8 mouse cellular contexts compared by ENCODE assay signal in the genomic region with DNA sequence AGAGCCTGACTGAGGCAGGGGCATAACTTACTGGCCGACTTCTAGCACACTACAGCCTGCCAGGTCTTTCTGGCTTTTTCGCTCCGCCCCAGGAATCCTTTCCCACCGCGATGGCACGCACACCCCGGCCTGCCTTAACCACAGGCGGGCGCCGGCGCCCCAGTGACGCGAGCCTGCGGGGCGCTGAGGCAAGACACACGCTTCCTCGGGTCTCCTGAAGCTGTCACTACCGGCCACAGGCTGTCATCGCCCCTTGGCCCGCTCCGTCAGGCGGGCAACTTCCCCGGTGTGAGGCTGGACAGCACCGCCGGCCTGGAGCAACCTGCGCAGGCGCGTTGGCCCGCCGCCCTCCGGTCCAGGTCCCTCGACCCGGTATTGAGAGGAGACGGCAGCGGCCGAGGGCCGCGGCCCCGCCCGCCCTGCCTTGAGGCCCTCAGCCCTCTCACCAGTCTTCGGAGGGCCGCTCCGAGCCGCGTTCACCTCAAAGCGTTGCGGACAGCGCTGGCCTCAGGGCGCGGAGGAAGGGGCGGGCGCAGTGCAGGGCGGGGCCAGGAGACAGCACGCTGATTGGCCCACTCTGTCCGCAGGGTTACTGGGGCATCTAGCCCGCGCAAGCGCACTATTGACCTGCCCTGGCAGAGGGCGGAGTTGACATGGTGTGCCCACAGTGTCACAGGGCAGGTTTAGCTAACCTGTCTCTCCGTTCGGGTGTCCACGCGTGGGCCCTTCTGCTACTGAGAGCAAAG. TPM values are rescaled to one million over a fixed set of nuclear protein-coding genes. Genes with fewer than 3 reads are reported as not detected.
DNase-seq lines count a peak whose midpoint lies in the region; ATAC-seq and TF ChIP-seq lines count a peak whose summit lies in the region.

No protein-coding gene starts in this region.

- peak; percentile 94 for DNase-seq in 416B (ENCODE audit: low read depth)
- peak; percentile 92 for DNase-seq in adrenal gland, postnatal 4 days (ENCODE audit: low spot score in 2 of 2)
- peak; percentile 97 to 98 for DNase-seq in heart, adult 2 months
- DNase-seq in kidney, adult 8-10 months, result peak; percentile 98
- peak; percentile 97 for DNase-seq in midbrain, embryonic 14.5 days
- DNase-seq in spleen, adult 12 weeks (ENCODE audit: low spot score), result peak; percentile 94

- no peaks in the 10 kb centered on the region for H3K27me3 ChIP-seq in embryonic facial prominence, embryonic 13.5 days
- no peaks in the 10 kb centered on the region for H3K27me3 ChIP-seq in heart, adult 2 months (ENCODE audit: control insufficient read depth, insufficient read depth, low read length)
- no peaks in the 10 kb centered on the region for H3K27me3 ChIP-seq in limb, embryonic 12.5 days
- no peaks in the 10 kb centered on the region for H3K27me3 ChIP-seq in midbrain, embryonic 14.5 days (ENCODE audit: control insufficient read depth, insufficient read depth, low read length)

- H3K27ac ChIP-seq in embryonic facial prominence, embryonic 13.5 days, result peak overlapping the region; percentile 98
- peak overlapping the region; percentile 97 for H3K27ac ChIP-seq in heart, adult 2 months
- H3K27ac ChIP-seq in limb, embryonic 12.5 days, result peak overlapping the region; percentile 96
- peak overlapping the region; percentile 96 for H3K27ac ChIP-seq in midbrain, embryonic 14.5 days (replicated peaks; ENCODE audit: low read depth, low read length)

- H3K4me3 ChIP-seq in embryonic facial prominence, embryonic 13.5 days, result peak overlapping the region; percentile 86
- peak overlapping the region; percentile 77 for H3K4me3 ChIP-seq in heart, adult 2 months
- H3K4me3 ChIP-seq in limb, embryonic 12.5 days (replicated peaks), result peak overlapping the region; percentile 79
- H3K4me3 ChIP-seq in midbrain, embryonic 14.5 days (replicated peaks; ENCODE audit: low read depth, low read length), result peak overlapping the region; percentile 78

- H3K9ac ChIP-seq in embryonic facial prominence, embryonic 13.5 days, result peak overlapping the region; percentile 89
- peak overlapping the region; percentile 86 for H3K9ac ChIP-seq in heart, adult 2 months (ENCODE audit: low read depth, low read length)
- H3K9ac ChIP-seq in limb, embryonic 12.5 days (replicated peaks), result peak overlapping the region; percentile 85
- peak overlapping the region; percentile 86 for H3K9ac ChIP-seq in midbrain, embryonic 14.5 days (replicated peaks; ENCODE audit: low read length)

- peak; percentile 97 for TF ChIP-seq POLR2A in heart, adult 2 months (IDR thresholded peaks at IDR 0.05; ENCODE audit: insufficient read depth, low read depth, low read length)

- peak; percentile 99 for ATAC-seq in embryonic facial prominence, embryonic 13.5 days (ENCODE audit: insufficient number of reproducible peaks, insufficient read depth, low FRiP score, low TSS enrichment, low read depth)
- ATAC-seq in limb, embryonic 12.5 days (ENCODE audit: insufficient number of reproducible peaks, insufficient read depth, low FRiP score, low TSS enrichment, low read depth), result peak; percentile 98
- peak; percentile 99 for ATAC-seq in midbrain, embryonic 14.5 days (ENCODE audit: low FRiP score, low TSS enrichment)

- WGBS in embryonic facial prominence, embryonic 13.5 days, result under 1% methylated on average over 60 of the region's 63 CpGs
- under 1% methylated on average over 63 of the region's 63 CpGs for WGBS in heart, adult 2 months
- WGBS in limb, embryonic 12.5 days, result under 1% methylated on average over 63 of the region's 63 CpGs
- under 1% methylated on average over 63 of the region's 63 CpGs for WGBS in midbrain, embryonic 14.5 days

- no peaks in the 10 kb centered on the region for H3K79me2 ChIP-seq in heart, adult 2 months (replicated peaks; ENCODE audit: control insufficient read depth, insufficient read depth, low read length)

- intact Hi-C loops in heart, adult 2 months (cut with DNase I), result loop anchor here (2.0 to 10.0 kb wide), 2 partner anchors 16 to 518 kb away; a partner anchor contains a TSS

- peak; percentile 86; the same call in 1 of the 2 replicates for TF ChIP-seq EP300 in heart, adult 2 months (IDR thresholded peaks at IDR 0.05; ENCODE audit: insufficient read depth, low read depth, low read length)

- no peaks in the 10 kb centered on the region for H3K9me3 ChIP-seq in embryonic facial prominence, embryonic 13.5 days
- 0 out of 2 replicates have a peak, but pooled peaks cover 6% of the 10 kb centered on the region for H3K9me3 ChIP-seq in limb, embryonic 12.5 days
- H3K9me3 ChIP-seq in midbrain, embryonic 14.5 days (ENCODE audit: control insufficient read depth, low read length), result no peaks in the 10 kb centered on the region

- peaks cover 30% of the 10 kb centered on the region for H3K36me3 ChIP-seq in embryonic facial prominence, embryonic 13.5 days
- H3K36me3 ChIP-seq in heart, adult 2 months (ENCODE audit: control insufficient read depth, insufficient read depth, low read length), result peaks cover 20% of the 10 kb centered on the region
- peaks cover 34% of the 10 kb centered on the region for H3K36me3 ChIP-seq in limb, embryonic 12.5 days
- peaks cover 26% of the 10 kb centered on the region for H3K36me3 ChIP-seq in midbrain, embryonic 14.5 days (ENCODE audit: control insufficient read depth, insufficient read depth, low read length)

- H3K4me1 ChIP-seq in embryonic facial prominence, embryonic 13.5 days, result peaks cover 20% of the 10 kb centered on the region
- H3K4me1 ChIP-seq in heart, adult 2 months (ENCODE audit: control insufficient read depth, insufficient read depth, low read length), result peaks cover 7% of the 10 kb centered on the region
- H3K4me1 ChIP-seq in limb, embryonic 12.5 days (replicated peaks), result peaks cover 19% of the 10 kb centered on the region
- H3K4me1 ChIP-seq in midbrain, embryonic 14.5 days (ENCODE audit: control insufficient read depth, insufficient read depth, low read length), result peaks cover 13% of the 10 kb centered on the region

- no peak for TF ChIP-seq CTCF in heart, adult 2 months (IDR thresholded peaks at IDR 0.05)

- H3K4me2 ChIP-seq in embryonic facial prominence, embryonic 13.5 days, result peak overlapping the region; percentile 88
- peak overlapping the region; percentile 83 for H3K4me2 ChIP-seq in limb, embryonic 12.5 days
- peak overlapping the region; percentile 95 for H3K4me2 ChIP-seq in midbrain, embryonic 14.5 days (ENCODE audit: low read length)

RNA-seq across cellular contexts. Expression of a gene that starts 7.1 kb away (rescaled TPM):
- total RNA-seq in adrenal gland, postnatal 4 days (2021), result 10 to 100 TPM; 45.8 to 49.7 TPM
- polyA plus RNA-seq in embryonic facial prominence, embryonic 13.5 days (2015; fragmentation: Nextera tagmentation; extraction: Ambion mirVana), result 41.2 and 41.9 TPM in 2 replicates
- 10 to 100 TPM; 41.9 to 48.7 TPM for total RNA-seq in heart, adult 2 months (2021)
- polyA plus RNA-seq in heart, adult 2 months (2012; rRNA removed), result 33.8 and 38.4 TPM in 2 replicates
- 32.1 and 32.3 TPM in 2 replicates for polyA plus RNA-seq in limb, embryonic 12.5 days (2016; fragmentation: Nextera tagmentation; extraction: Ambion mirVana)
- polyA plus RNA-seq in midbrain, embryonic 14.5 days (2014; fragmentation: Nextera tagmentation; extraction: Ambion mirVana), result 38.1 and 43.3 TPM in 2 replicates

RNA-seq across cellular contexts. Expression of a gene that starts 7.5 kb away (rescaled TPM):
- 10 to 100 TPM; 47.4 to 54.1 TPM for total RNA-seq in adrenal gland, postnatal 4 days (2021)
- 33.4 and 34.6 TPM in 2 replicates for polyA plus RNA-seq in embryonic facial prominence, embryonic 13.5 days (2015; fragmentation: Nextera tagmentation; extraction: Ambion mirVana)
- 10 to 100 TPM; 28.4 to 33.9 TPM for total RNA-seq in heart, adult 2 months (2021)
- 22.8 and 30.4 TPM in 2 replicates for polyA plus RNA-seq in heart, adult 2 months (2012; rRNA removed)
- polyA plus RNA-seq in limb, embryonic 12.5 days (2016; fragmentation: Nextera tagmentation; extraction: Ambion mirVana), result 39.0 and 39.8 TPM in 2 replicates
- 39.6 and 40.7 TPM in 2 replicates for polyA plus RNA-seq in midbrain, embryonic 14.5 days (2014; fragmentation: Nextera tagmentation; extraction: Ambion mirVana)

RNA-seq across cellular contexts. Expression of a gene that starts 16.1 kb away (rescaled TPM):
- 10 to 100 TPM; 13.4 to 15.0 TPM for total RNA-seq in adrenal gland, postnatal 4 days (2021)
- polyA plus RNA-seq in embryonic facial prominence, embryonic 13.5 days (2015; fragmentation: Nextera tagmentation; extraction: Ambion mirVana), result 30.6 and 31.4 TPM in 2 replicates
- 1 to 10 TPM; 3.1 to 4.4 TPM for total RNA-seq in heart, adult 2 months (2021)
- polyA plus RNA-seq in heart, adult 2 months (2012; rRNA removed), result 9.8 and 11.3 TPM in 2 replicates
- 28.0 and 29.2 TPM in 2 replicates for polyA plus RNA-seq in limb, embryonic 12.5 days (2016; fragmentation: Nextera tagmentation; extraction: Ambion mirVana)
- polyA plus RNA-seq in midbrain, embryonic 14.5 days (2014; fragmentation: Nextera tagmentation; extraction: Ambion mirVana), result 14.2 and 24.9 TPM in 2 replicates

RNA-seq across cellular contexts. Expression of a gene that starts 48.4 kb away (rescaled TPM):
- under 1 TPM; 0.28 to 0.85 TPM for total RNA-seq in adrenal gland, postnatal 4 days (2021)
- not detected in 2 replicates for polyA plus RNA-seq in embryonic facial prominence, embryonic 13.5 days (2015; fragmentation: Nextera tagmentation; extraction: Ambion mirVana)
- not detected for total RNA-seq in heart, adult 2 months (2021)
- polyA plus RNA-seq in heart, adult 2 months (2012; rRNA removed), result not detected in 2 replicates
- not detected in 2 replicates for polyA plus RNA-seq in limb, embryonic 12.5 days (2016; fragmentation: Nextera tagmentation; extraction: Ambion mirVana)
- polyA plus RNA-seq in midbrain, embryonic 14.5 days (2014; fragmentation: Nextera tagmentation; extraction: Ambion mirVana), result not detected in 2 replicates

RNA-seq across cellular contexts. Expression of a gene that starts 55.8 kb away (rescaled TPM):
- not detected for total RNA-seq in adrenal gland, postnatal 4 days (2021)
- polyA plus RNA-seq in embryonic facial prominence, embryonic 13.5 days (2015; fragmentation: Nextera tagmentation; extraction: Ambion mirVana), result 1.3 TPM in 1 of 2 replicates, not detected in the other
- not detected for total RNA-seq in heart, adult 2 months (2021)
- 0.56 and 0.62 TPM in 2 replicates for polyA plus RNA-seq in heart, adult 2 months (2012; rRNA removed)
- polyA plus RNA-seq in limb, embryonic 12.5 days (2016; fragmentation: Nextera tagmentation; extraction: Ambion mirVana), result not detected in 2 replicates
- not detected in 2 replicates for polyA plus RNA-seq in midbrain, embryonic 14.5 days (2014; fragmentation: Nextera tagmentation; extraction: Ambion mirVana)

Comparison
In these comparisons a context has a peak if more than half of its experiments do, and no peak if none do; other contexts are left out.
1. Peak in every context shown above with its lines: DNase-seq, ATAC-seq, H3K4me3 ChIP-seq and H3K27ac ChIP-seq.